Mouse (Mus musculus) B cell, adult 2 months (primary cell): ENCODE measurements around the gene 0610012G03Rik.
A peak's percentile ranks its signal among the peaks of the same experiment; 100 is the strongest.
"Not testable (repeated sequence)": the region's sequence is repeated elsewhere in the genome, so short reads cannot be mapped to it uniquely, and the experiment has no call there.

Experiments
- DNase-seq, 2 experiments: peaks; one replicate each; pipeline ENCODE4 v3.0.0; 2022

0610012G03Rik gene

DNA sequence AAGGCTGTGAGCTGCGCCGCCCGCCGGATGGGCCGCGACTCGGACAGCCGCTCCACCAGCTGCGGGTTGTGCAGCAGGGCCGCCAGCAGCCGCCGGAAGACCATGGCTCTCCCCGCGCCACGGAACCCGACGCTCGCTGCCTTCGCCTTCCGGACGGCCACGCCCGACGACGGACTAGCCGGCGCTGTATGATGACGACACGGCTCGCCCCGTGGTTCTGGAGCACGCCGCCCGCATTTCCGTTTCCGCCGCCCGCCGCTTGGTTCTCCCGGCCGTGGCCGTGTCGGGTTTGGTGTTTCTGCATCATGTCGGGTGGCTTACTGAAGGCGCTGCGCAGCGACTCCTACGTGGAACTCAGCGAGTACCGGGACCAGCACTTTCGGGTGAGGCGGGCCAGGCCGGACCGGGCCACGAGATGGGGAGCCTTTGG is at the start of gene 0610012G03Rik, which contains the start of gene Ncbp2:
TSS of gene 0610012G03Rik (minus strand) at position 150 of the 430 bp plus-strand sequence.
TSS of gene Ncbp2 (plus strand) at position 169 of the 430 bp plus-strand sequence.
- DNase-seq, result peak; percentile 98

DNA sequence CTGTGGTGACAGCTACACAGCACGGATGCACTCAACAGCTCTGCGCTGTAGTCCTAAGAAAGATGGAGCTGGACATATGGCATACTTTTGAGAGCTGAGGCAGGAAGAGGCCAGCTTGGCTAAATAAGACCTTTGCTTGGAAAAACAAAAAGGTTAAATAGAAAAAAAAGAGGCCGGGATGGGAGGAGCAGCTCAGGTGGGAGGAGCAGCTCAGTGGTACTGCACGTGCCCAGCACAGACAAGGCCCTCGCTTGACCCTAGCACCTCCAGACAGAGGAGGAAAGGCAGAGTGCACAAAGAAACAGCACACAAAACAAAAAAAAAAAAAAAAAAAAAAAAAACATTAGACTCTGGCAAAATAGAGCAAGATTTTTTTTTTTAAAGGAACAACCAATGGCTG is 48.1 kb upstream of the 0610012G03Rik start:
- no peak for DNase-seq

DNA sequence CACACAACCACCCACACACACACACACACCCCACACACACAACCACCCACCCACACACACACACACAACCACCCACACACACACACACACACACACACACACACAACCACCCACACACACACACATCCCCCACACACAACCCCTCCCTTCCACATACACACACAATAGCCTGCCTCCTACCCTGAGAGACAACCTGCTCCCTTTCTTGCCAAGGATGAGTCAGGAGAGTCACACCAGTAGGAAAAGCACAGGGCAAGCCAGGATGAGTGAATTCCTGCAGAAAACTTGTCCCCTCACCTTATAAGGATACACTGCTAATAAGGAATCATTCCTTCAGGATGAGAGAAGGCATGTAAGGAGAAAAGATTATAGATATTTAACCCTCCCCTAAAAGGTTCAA is 45.7 kb upstream of the 0610012G03Rik start:
- no peak for DNase-seq

DNA sequence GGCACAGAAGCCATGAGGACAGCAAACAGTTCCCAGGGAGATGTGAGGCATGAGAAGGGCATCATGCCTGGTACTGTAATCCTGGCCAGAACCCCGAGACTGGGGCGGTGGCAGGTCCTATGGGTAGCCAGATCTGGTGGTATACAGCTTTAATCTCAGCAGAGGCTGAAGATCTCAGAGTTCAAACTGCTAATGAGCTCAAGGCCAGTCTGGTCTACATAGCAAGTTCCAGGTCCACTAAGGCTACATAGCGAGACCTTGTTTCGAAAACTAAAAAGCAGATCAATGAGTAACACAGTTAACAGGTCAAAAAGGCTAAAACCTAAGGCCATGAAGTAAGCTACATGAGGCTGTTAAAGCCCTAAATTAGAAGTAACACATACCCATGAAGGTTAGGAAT is 44.9 kb upstream of the 0610012G03Rik start:
- no peak for DNase-seq

DNA sequence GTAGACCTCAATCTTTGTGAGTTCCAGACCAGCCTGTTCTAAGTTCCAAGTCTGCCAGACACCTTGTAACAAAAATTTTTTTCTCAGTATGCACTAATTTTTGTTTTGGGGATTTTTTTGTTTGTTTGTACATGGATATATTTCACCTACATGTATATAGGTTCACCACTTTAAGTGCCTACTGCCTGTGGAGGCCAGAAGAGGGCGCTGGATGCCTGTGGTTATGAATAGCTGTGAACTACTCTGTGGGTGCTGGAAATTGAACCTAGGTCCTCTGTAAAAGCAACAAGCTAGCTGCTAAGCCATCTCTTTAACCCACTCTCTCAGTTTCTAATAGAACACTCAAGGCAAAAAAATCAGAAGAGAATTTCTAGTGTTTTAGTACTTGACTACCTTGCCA is 43.7 kb upstream of the 0610012G03Rik start:
- DNase-seq, result peak; percentile 15

DNA sequence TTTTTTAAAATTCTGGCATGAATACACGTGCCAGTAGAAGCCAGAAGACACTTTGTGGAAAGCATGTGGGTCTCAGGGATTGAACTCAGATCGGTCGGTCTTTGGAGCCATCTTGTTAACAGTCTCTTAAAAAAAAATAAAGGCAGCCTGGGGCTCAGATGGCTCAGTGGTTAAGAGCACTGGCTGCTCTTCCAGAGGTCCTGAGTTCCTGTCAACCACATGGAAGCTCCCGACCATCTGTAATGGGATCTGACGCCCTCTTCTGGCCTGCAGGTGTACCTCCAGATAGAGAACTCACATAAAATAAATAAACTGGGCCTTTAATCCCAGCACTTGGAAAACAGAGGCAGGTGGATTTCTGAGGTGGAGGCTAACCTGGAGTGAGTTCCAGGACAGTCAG is 32.7 kb upstream of the 0610012G03Rik start:
- no peak for DNase-seq

DNA sequence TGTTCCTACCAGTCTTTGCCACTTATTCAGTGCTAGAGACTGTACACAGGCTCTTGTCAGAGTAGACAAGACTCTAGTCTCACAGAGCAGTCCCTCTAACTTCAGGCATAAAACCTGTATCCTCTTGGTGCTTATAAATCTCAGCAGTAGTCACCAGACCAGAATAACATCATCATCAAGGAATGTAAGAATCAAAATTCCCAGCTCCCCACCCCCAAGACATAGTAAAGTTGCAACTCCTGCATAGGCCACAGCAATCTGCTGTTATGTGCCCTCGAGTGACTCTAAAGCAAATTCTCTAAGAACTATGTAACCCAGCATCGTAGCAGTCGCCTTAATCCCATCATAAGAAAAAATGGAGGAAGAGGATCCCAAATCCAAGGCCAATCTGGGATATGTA is 31.2 kb upstream of the 0610012G03Rik start:
- DNase-seq, result no peak

DNA sequence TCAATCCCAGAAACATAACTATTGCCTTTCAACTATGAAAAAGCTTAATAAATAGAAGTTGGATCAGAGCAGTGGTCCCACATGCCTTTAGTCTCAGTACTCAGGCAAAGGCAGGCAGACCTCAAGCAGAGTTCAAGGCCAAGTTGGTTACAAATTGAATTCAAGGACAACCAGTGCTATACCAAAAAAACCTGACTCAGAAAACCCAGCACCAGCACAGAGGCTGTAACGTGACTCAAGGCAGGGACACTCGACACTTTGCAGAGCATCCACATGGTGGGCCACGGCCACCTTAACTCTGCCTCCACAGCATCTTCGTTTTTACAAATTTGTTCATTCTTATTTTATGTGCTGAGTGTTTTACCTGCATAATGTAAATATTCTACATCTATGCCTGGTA is 27.0 kb upstream of the 0610012G03Rik start:
- no peak for DNase-seq

DNA sequence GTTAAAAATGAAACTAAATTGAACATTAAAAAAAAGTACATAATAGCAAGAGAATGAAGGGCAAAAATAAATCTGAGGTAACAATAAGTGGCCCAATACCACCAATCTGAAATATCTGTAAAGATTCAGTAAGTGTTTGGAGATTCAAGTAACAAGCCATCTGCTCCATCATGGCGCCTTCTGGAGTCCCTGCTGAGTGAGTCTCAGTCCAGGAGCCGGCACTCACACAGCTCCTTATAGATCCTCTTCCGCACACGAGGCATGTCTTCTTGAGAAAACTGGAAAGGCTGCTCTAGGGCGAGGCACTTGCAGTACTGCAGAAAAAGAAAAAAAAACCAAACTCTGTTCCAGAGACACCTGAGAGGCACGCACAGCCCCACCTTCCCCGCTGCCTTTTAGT is 14.9 kb upstream of the 0610012G03Rik start:
- no peak for DNase-seq

DNA sequence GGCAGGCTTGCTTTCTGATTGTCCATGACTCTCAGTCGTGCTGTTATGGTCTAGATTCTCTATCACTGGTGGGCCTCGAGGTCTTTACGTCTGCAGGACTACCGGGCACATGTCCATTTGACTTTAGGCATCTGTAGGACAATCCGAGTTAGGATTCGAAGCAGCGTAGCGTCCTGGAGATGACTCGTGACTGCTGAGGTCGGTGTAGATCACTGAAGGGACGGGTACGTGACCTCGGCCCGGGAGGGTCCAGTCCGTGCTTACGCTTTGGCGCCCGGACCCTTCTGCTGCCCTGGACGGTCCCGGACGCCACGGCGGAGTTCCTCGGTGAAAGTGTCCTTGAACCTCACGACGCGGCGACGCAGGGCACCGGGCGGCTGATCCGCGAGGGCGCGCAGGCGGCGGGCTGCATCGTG is 385 bp downstream of the 0610012G03Rik start:
- DNase-seq, result no peak

DNA sequence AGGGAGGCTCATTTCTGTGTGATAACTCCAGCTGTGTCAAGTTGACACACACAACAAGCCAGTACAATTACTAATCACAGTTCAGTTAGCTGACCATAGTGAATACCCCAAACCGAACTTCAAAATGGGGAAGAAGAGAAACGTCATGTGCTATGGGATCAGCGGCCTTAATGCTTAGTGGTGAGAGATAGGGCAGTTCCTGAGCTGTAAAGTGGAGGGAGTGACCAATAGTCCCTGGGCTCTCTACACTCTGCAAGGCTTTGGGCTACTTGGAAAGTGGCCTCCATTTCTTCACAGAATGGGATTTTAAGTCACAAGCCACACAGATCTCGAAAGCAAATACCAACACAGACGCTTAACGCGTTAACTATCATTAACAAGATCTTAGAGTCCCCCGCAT is 961 bp downstream of the 0610012G03Rik start:
- DNase-seq, result no peak

DNA sequence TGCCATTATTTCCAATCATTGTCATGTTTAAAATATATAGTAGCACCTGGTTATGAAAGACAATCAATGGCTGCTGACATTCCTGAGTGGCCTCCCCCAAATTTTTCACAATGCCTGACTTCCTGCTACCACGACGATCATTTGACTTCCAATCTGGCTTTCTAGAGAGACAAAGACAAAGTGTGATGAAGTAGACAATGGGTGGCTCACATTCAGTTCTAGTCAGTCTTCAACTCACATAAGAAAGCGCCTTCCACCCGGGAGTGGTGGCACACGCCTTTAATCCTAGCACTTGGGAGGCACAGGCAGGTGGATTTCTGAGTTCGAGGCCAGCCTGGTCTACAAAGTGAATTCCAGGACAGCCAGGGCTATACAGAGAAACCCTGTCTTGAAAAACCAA is 2.3 kb downstream of the 0610012G03Rik start:
- DNase-seq, result not testable (repeated sequence)

DNA sequence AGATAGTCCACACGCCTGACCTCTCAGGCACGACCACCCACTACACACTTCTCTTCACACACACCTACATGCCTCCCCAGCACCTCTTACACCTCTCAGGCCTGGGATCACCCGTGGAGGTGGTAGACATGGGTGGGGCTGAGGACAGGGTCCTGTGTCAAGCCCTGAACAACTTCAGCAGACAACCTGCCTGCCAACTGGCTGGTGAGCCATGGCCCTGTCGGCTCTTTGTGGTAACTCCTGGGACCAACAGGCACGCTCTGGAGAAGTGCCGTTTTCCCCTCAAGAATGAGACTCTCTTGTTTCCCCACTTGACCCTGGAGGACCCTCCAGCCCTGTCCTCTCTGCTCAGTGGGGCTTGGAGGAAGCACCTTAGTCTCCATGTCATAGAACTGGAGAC is 2.9 kb downstream of the 0610012G03Rik start:
- DNase-seq, result no peak

DNA sequence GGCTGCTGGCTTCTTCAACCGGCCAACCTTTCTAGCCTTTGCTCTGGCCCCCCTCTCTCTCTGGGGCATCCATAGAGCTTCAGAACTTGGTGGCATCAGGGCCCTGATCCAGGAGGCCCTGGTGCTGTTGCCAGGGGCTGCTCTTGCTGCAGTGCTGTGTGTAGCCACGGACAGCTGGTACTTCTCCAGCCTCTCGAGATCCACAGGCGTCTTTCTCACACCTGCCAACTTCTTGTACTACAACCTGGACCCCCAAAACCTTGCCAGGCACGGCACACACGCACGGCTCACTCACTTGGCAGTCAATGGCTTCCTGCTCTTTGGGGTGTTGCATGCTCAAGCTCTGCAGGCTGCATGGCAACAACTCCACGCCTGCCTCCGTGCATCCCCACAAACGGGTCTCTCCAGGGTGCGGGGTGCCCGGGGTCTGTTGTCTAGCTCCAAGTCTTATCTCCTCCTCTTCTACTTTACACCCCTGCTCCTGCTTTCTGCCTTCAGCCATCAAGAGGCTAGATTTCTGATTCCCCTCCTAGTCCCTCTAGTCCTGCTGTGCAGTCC is 3.5 kb downstream of the 0610012G03Rik start:
- DNase-seq, result no peak

DNA sequence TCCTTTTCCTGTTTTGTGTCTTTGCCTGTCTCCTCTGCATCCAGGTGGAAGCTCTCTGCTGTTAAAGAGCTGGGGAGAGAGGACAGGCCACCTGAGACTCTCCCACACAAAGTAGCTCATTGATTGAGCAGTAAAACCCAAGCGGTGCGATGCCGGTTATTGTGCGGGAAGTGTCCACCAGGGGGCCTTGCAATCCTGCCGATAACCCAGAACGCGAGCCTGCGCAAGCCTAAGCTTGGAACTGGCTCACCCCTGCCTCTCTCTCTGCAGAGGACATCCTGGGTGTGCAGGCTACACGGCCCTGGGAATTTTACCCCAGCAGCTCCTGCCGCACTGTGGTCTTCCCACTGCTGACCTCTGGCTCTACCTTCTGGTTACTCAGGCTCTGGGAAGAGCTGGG is 4.3 kb downstream of the 0610012G03Rik start:
- peak; percentile 86 to 87 for DNase-seq

DNA sequence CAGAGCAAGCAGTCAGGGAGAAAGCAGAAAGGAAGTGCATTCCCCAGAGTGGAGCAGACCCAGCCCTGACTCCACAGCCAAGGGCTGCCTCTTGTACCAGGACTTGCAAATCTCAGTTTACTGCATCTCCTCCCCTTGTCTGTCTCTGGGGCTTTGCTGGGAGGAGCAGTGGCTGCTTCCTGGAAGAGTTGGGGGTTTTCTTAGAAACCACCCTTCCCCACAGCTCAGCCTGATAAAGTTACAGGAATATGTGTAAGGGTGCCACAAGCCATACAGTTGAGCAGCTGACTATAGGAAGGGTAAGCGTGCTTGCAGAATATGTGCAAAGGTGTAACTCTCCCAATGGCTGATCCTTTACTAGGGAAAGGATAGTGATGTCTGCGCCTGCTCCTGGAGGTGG is 7.7 kb downstream of the 0610012G03Rik start:
- no peak for DNase-seq

DNA sequence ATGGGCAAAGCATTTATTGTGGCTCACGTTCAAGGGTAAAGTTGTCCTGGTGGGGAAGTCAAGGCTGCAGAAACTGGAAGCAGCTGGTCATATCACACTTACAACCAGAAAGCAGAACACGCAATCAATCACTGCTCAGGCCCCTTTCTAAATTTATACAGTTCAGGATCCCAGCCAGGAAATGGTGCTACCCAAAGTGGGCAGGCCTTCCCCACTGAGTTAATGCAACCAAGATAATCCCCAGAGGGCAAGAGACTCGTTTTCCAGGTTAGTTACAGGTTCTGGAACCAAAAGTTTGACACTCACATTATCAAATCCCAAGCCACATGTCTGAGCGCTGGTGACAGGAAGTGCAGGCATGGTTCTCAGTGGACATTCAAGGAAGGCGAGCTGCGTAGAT is 9.4 kb downstream of the 0610012G03Rik start:
- no peak for DNase-seq

DNA sequence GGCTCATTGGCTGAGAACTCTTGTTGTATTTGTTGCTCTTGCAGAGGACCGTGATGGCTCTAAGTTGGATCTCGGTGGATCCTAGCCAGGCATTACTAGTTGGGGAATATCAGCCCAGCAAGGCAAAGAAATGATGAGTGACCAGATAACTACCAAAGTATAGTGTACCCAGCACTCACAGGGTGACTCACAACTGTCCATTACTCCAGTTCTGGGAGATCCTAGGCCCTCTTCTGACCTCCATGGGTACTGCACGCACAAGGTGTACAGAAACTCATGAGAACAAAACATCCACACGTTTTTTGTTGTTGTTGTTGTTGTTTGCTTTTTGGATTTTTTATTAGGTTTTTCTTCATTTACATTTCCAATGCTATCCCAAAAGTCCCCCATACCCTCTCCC is 11.7 kb downstream of the 0610012G03Rik start:
- peak in 1 of 2 experiments; percentile 18 for DNase-seq

DNA sequence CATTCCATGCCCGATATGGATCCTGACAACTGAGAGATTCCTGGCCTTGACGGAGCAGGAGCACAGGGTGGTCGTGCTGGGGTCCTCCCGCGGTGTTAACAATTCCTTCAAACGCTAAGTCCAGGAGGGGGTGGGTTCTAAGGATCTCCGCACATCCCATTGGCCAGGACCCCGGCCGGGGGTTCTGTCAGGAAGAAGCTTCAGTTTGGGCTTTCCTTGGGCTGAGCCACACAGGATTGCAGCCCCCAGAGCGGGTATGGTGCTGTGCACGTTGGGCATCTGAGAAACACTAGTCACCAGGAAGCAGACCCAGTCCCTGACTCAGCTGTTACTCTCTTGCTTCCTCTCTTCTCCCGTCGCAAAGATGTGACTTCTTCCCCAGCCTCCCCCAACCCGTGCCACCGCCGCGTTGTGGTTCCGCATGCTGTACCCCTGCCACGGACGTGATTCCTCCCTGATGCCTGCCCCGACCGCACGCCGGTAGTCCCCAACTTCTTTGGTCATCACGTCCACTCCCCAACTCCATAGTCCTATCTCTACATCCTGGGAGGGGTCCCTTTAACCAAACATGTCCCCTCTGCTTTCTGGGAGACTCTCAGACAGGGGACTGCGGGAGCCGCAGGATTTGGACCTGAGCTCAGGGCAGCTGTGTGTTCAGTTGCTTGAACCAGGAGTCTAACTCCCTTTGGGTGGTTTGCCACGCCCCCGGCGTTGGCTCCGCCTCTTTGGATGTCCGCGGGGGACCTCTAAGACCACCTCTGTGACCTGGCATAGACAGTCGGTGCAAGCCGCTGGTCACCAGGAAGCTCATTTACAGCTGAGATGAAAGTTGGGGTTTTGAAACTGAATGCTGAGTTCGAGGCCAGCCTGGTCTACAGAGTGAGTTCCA is 13.0 kb downstream of the 0610012G03Rik start:
- DNase-seq, result peak; percentile 42 to 44

DNA sequence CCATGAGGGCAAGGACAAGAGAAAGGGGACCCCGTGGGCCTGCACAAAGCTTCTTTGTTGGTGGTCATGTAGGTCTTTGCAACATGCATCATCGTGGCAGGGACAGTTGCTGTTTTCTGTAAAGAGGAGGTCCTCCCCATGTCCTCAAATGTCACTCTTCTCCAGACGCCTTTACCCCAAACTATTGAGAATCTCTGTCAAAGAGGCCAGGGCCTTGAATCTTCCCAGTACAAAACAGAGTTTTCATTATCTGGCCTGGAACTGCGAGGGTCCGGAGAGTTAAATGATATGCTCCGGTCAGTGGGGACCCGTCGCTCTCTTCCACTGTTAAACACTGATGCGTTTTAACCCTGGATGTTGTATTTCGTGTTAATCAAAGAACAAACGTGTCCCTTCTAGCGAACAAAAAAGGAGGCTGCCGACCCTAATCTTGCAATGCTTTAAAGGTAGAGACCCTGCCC is 13.7 kb downstream of the 0610012G03Rik start:
- peak in 1 of 2 experiments; percentile 12 for DNase-seq

DNA sequence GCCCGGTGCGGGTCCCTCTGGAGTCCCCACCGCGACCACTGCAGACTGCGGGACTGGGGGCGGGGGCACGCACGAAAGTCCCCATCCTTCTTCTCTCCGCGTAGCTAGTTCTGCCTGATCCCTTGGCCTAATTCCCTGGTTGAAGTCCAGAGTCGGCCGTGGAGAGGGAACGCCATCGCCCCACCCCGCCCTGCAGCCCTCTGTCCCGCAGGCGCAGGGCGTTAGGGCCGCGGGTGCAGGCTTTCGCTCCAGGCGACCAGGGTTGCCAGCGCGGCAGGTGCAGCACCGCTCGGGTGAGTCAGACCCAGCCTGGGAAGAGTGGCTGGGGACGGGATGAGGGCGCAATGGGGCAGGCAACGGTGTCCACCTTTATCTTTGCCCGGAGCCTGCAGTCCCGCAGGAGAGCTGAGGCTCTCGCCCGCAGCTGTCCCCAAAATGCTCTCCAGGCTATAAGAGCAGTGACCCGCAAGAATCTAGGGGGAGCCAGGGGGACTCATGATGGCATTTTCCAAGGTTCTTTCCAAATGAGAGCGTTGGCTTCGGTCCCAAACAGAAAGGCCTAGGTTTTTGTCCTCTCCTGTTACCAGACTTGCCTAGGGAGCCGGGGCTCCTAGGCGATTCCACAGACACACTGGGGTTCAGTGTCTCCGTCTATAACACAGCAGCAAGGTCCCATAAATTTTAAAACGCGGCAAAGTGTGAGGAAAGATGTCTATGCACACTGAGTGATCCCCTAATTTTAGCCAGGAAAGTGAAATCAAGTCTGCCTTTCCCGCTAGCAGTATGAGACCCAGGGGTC is 14.3 kb downstream of the 0610012G03Rik start, which contains the start of gene Pigz:
TSS of gene Pigz (plus strand) at position 101 of the 799 bp plus-strand sequence.
- DNase-seq, result peak; percentile 31 to 37

DNA sequence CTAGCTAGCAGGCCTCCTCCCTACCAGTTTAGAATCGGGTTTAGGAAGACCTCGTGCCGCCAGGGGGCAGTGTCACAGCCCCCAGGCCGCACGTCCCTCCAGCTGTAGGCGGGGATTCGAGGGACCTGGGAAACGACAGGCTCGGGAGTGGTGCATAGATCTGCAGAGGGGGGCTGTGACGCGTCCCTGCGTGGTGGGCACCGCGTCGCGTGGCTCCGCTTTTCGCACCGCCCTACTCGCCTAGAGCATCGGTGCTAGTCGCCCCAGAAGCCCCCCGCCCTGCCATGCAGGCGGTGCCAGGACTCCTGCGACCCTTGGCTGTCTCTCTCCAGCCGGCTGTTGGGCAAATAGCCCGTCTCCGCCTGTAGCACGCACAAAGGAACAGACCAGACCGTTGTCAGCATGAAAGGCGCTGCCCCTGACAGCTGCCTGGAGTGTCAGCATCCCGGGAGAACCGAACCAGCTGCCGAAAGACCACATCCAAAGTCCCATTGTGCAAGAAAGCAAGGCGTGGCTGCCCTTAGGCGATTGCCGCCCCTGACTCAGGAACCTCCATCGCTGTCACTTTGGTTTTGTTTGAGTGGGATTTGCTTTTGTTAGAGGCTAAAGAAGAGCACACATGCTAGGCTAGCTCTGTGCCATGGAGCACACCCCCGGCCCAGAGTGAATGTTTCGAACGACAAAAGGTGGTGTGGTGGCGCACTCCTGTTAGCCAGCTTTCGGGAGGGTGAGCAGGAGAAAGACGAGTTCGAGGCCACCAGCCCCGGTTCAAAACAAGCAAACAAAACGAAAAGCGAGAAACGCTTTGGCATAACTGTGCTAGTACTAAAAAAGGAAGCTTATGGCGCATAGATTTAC is 15.2 kb downstream of the 0610012G03Rik start:
- DNase-seq, result peak; percentile 80 to 81
